Mouse (Mus musculus) gastrocnemius, postnatal 10 days (tissue): ENCODE data around the gene Pgrmc2. TPM values are rescaled to one million over a fixed set of nuclear protein-coding genes. Genes with fewer than 3 reads are reported as not detected.

ENCODE experiments used
- total RNA-seq, 2 experiments: library from RNA; stranded (reverse); gene quantifications; 2 replicates each; pipeline ENCODE4 v1.2.3; 2021

Gene Pgrmc2
- total RNA-seq, 2 experiments from 2014 or later, result 31.2 to 36.9 TPM

Other genes with a start within 250 kb of the Pgrmc2 start
- 10 to 100 TPM; 12.1 to 12.4 TPM for gene Mfsd8, start 236.2 kb downstream of the Pgrmc2 start, total RNA-seq
- gene Abhd18, start 236.1 kb downstream of the Pgrmc2 start, total RNA-seq, result 10 to 100 TPM; 11.0 to 11.6 TPM
- under 1 TPM in 1 of 2 experiments, not detected in 1; 0.18 TPM for gene 1700034I23Rik, start 180.5 kb downstream of the Pgrmc2 start, total RNA-seq
- gene Larp1b, start 133.2 kb downstream of the Pgrmc2 start, total RNA-seq, result 10 to 100 TPM; 57.5 to 67.2 TPM